Mouse (Mus musculus) forebrain, embryonic 14.5 days (tissue): ENCODE measurements around the gene Cask. TPM values are rescaled to one million over a fixed set of nuclear protein-coding genes. Genes with fewer than 3 reads are reported as not detected.

Experiments
- ATAC-seq: fragments of 200-750 bp; cut with Nextera tagmentation; 2 replicates; pipeline ENCODE4 v1.8.0; 2017; ENCODE audit warnings: mild to moderate bottlenecking, moderate library complexity
- DNase-seq: peaks from one replicate; pipeline ENCODE4 v3.0.0-alpha.2; 2015; ENCODE audit warnings: low spot score
- H3K27ac ChIP-seq: fragments of 300-500 bp; sonication (generic); 2 replicates; pipeline ENCODE4 v1.5.1; 2014; ENCODE audit warnings: low read depth, mild to moderate bottlenecking, control low read depth, low read length, moderate library complexity
- H3K27me3 ChIP-seq: fragments of 300-500 bp; sonication (generic); replicated peaks from 2 replicates; pipeline ENCODE4 v1.6.1; 2014; ENCODE audit warnings: low read length, control low read depth, mixed read lengths; ENCODE audit not compliant: control insufficient read depth, insufficient read depth
- H3K36me3 ChIP-seq: fragments of 300-500 bp; sonication (generic); 2 replicates; pipeline ENCODE4 v1.6.1; 2014; ENCODE audit warnings: low read length, control low read depth; ENCODE audit not compliant: control insufficient read depth, insufficient read depth
- H3K4me1 ChIP-seq: fragments of 300-500 bp; sonication (generic); 2 replicates; pipeline ENCODE4 v1.6.1; 2014; ENCODE audit warnings: antibody characterized with exemption, low read length, control low read depth; ENCODE audit not compliant: control insufficient read depth, insufficient read depth
- H3K4me2 ChIP-seq: fragments of 300-500 bp; sonication (generic); 2 replicates; pipeline ENCODE4 v1.6.1; 2014; ENCODE audit warnings: mild to moderate bottlenecking, control low read depth, low read length
- H3K4me3 ChIP-seq: fragments of 300-500 bp; sonication (generic); 2 replicates; pipeline ENCODE4 v1.5.1; 2014; ENCODE audit warnings: low read depth, low read length, control low read depth
- H3K9ac ChIP-seq: fragments of 300-500 bp; sonication (generic); 2 replicates; pipeline ENCODE4 v1.6.1; 2014; ENCODE audit warnings: mild to moderate bottlenecking, low read length, control low read depth, moderate library complexity
- H3K9me3 ChIP-seq: fragments of 300-500 bp; sonication (generic); replicated peaks from 2 replicates; pipeline ENCODE4 v1.6.1; 2016; ENCODE audit warnings: low read length, control low read depth, mixed read lengths; ENCODE audit not compliant: control insufficient read depth
- WGBS: fragments of 180-500 bp; shearing (Covaris S2); extraction: QIAGEN DNeasy Blood & Tissue Kit; methylation state at CpG from one replicate; pipeline ENCODE4 v1.1.7; 2014; 5-methylcytosine and 5-hydroxymethylcytosine counted together
- polyA plus RNA-seq: library from polyadenylated mRNA; unstranded; fragments of >200 nt; fragmentation: Nextera tagmentation; extraction: Ambion mirVana; gene quantifications from 2 replicates; pipeline ENCODE4 v1.2.1, GENCODE M21; 2014

Gene Cask
- polyA plus RNA-seq, 1 experiment from 2014 or later = 32.6 TPM

- H3K9ac ChIP-seq = no peak within 1 kb of the TSS
- H3K9me3 ChIP-seq = no peaks in the 10 kb centered on the region
- H3K4me1 ChIP-seq = no peaks in the 10 kb centered on the region
- DNase-seq (no peak), ATAC-seq (no peak)
- no peak within 1 kb of the TSS for H3K27ac ChIP-seq
- no peak within 1 kb of the TSS for H3K4me3 ChIP-seq
- no peak within 1 kb of the TSS for H3K4me2 ChIP-seq
- 66% methylated on average over 5 of the region's 5 CpGs for WGBS
- no peaks in the 10 kb centered on the region for H3K27me3 ChIP-seq
- no peaks in the 10 kb centered on the region for H3K36me3 ChIP-seq
Measured at GRCm38 (mm10) chrX:13631599-13632283, 219.4 kb downstream of the Cask start, which contains the start of gene Gpr34. Gene Gpr34, plus strand, starts transcription at chrX:13632089.

DNA sequence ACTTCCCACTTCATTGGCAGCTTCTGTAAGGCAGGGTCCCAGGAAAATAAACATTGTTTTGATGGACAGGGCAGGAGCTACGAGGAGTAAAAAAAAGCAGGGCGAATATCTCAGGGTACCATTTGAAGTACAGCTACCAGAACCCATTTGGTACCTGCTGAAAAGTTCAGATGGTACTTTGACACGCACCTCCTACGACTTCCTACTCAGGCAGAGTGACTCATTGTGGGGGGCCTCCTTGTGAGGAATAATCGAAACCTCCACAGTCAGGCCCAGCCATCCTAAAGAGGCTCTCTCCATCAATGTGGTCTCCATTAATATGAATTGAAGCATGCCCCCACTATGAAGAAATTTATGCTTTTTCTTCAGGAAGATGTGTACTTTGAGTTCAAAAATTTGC lies 228.5 kb downstream of the Cask start:
- DNase-seq = no peak

DNA sequence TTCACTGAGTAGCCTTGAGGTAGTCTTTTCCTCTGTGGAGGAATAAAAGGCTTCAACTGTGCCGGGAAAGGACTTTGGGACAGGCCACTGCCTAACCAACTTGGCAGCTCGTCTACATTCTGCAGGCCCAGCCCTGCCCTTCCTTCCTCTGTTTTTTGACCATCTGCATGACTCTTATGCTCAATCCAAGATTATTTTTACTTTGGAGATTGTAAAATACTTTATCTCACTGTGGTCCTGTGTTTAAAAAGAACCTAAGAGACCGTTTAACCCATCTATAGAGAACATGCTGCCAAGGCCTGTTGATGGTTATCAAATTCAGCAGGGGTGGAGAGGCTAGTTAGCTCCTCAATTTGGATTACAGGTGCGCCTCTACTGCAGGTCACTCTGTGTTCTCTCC lies 229.7 kb downstream of the Cask start:
- WGBS = 87% methylated on average over 4 of the region's 4 CpGs
- no peak overlapping the region for H3K4me3 ChIP-seq
- no peak overlapping the region for H3K9ac ChIP-seq
- no peaks in the 10 kb centered on the region for H3K36me3 ChIP-seq
- H3K4me1 ChIP-seq = no peaks in the 10 kb centered on the region
- H3K4me2 ChIP-seq = no peak overlapping the region
- ATAC-seq (no peak), DNase-seq (no peak)
- H3K27me3 ChIP-seq = no peaks in the 10 kb centered on the region
- no peaks in the 10 kb centered on the region for H3K9me3 ChIP-seq
- no peak overlapping the region for H3K27ac ChIP-seq

More for the DNA sequence above, 228.5 kb downstream of the Cask start:
- Histone ChIP-seq H3K36me3 (no peaks in the 10 kb centered on the region), H3K4me1 (no peaks in the 10 kb centered on the region), H3K27me3 (no peaks in the 10 kb centered on the region), H3K9me3 (no peaks in the 10 kb centered on the region), H3K27ac (no peak overlapping the region), H3K4me3 (no peak overlapping the region), H3K9ac (no peak overlapping the region), H3K4me2 (no peak overlapping the region)
- 85% methylated on average over 5 of the region's 5 CpGs for WGBS
- no peak for ATAC-seq

DNA sequence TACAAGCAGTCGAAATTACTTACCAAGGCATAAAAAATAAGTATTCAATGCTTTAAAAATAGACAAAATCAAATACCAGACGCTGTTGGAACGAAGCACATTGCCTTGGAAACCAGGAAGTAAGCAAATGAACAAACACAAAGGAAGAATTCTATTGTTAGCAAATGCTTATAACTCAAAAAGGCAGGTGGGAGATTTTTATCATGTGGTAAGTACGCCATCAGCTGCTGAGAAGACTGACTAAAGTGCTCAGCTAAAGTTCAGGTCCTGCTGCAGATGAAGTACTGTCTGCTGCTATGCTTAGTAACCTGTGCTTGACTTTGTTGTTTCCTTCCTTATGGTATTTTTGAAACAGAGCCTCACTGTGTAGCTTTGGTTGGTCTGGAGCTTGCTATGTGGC lies 232.7 kb downstream of the Cask start:
- H3K9ac ChIP-seq = no peak overlapping the region
- DNase-seq (no peak), ATAC-seq (no peak)
- H3K36me3 ChIP-seq = no peaks in the 10 kb centered on the region
- H3K27me3 ChIP-seq = no peaks in the 10 kb centered on the region
- WGBS = 76% methylated on average over 4 of the region's 4 CpGs
- H3K4me1 ChIP-seq = no peaks in the 10 kb centered on the region
- no peak overlapping the region for H3K4me2 ChIP-seq
- H3K4me3 ChIP-seq = no peak overlapping the region
- no peak overlapping the region for H3K27ac ChIP-seq
- no peaks in the 10 kb centered on the region for H3K9me3 ChIP-seq

GRCm38 (mm10) chrX:13617294-13617693 lies 233.9 kb downstream of the Cask start:
- no peak for ATAC-seq
- Histone ChIP-seq H3K9ac (no peak overlapping the region), H3K27me3 (no peaks in the 10 kb centered on the region), H3K4me1 (no peaks in the 10 kb centered on the region), H3K9me3 (no peaks in the 10 kb centered on the region), H3K4me2 (no peak overlapping the region), H3K4me3 (no peak overlapping the region), H3K36me3 (no peaks in the 10 kb centered on the region), H3K27ac (no peak overlapping the region)
- no peak for DNase-seq
- WGBS = 94% methylated on average over 1 of the region's 1 CpGs

DNA sequence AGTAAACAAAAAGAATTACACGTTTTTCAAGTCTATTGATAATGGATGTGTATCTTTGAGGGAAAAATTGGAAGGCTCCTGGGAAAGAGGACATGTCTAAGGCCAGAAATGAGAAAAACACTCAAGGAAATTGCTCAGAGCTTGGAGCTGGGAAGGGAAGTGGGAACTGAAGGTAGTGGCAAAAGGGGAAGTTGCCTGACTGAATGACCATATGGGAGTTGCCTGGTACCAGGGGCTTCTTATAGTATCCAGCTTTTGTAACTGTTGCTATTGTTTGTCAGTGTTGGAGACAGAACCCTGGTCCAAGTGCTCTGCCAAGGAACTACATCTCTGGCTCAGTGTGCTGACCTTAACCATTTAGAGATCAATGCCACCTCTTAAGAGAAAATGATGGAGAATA lies 234.4 kb downstream of the Cask start:
- ATAC-seq = no peak
- 60% methylated on average over 1 of the region's 1 CpGs for WGBS
- no peak overlapping the region for H3K4me2 ChIP-seq
- H3K4me1 ChIP-seq = no peaks in the 10 kb centered on the region
- H3K36me3 ChIP-seq = no peaks in the 10 kb centered on the region
- no peak overlapping the region for H3K27ac ChIP-seq
- no peak overlapping the region for H3K4me3 ChIP-seq
- no peaks in the 10 kb centered on the region for H3K9me3 ChIP-seq
- no peak for DNase-seq
- no peak overlapping the region for H3K9ac ChIP-seq
- H3K27me3 ChIP-seq = no peaks in the 10 kb centered on the region

- H3K27ac ChIP-seq = no peak overlapping the region
- no peaks in the 10 kb centered on the region for H3K36me3 ChIP-seq
- DNase-seq = no peak
- H3K9me3 ChIP-seq = no peaks in the 10 kb centered on the region
- no peak for ATAC-seq
- 69% methylated on average over 2 of the region's 2 CpGs for WGBS
- H3K4me3 ChIP-seq = no peak overlapping the region
- no peak overlapping the region for H3K4me2 ChIP-seq
- H3K27me3 ChIP-seq = no peaks in the 10 kb centered on the region
- H3K4me1 ChIP-seq = no peaks in the 10 kb centered on the region
- no peak overlapping the region for H3K9ac ChIP-seq
Measured at GRCm38 (mm10) chrX:13612115-13612514, 239.1 kb downstream of the Cask start.

GRCm38 (mm10) chrX:13611114-13611513 lies 240.1 kb downstream of the Cask start:
- no peaks in the 10 kb centered on the region for H3K9me3 ChIP-seq
- WGBS = 91% methylated on average over 5 of the region's 5 CpGs
- ATAC-seq = no peak
- no peaks in the 10 kb centered on the region for H3K27me3 ChIP-seq
- no peak for DNase-seq
- no peak overlapping the region for H3K4me2 ChIP-seq
- H3K36me3 ChIP-seq = no peaks in the 10 kb centered on the region
- no peaks in the 10 kb centered on the region for H3K4me1 ChIP-seq
- no peak overlapping the region for H3K4me3 ChIP-seq
- H3K27ac ChIP-seq = no peak overlapping the region
- no peak overlapping the region for H3K9ac ChIP-seq

GRCm38 (mm10) chrX:13607752-13608151 lies 243.4 kb downstream of the Cask start:
- no peak overlapping the region for H3K4me3 ChIP-seq
- no peak overlapping the region for H3K9ac ChIP-seq
- H3K27me3 ChIP-seq = no peaks in the 10 kb centered on the region
- no peak overlapping the region for H3K4me2 ChIP-seq
- H3K9me3 ChIP-seq = no peaks in the 10 kb centered on the region
- no peak overlapping the region for H3K27ac ChIP-seq
- 44% methylated on average over 3 of the region's 3 CpGs for whole genome bisulfite sequencing
- no peaks in the 10 kb centered on the region for H3K36me3 ChIP-seq
- no peak for ATAC-seq
- no peak for DNase-seq
- H3K4me1 ChIP-seq = no peaks in the 10 kb centered on the region
